Mouse (Mus musculus) brown adipose tissue, adult 24 weeks (tissue): ENCODE data around the gene Xirp1. TPM values are rescaled to one million over a fixed set of nuclear protein-coding genes. Genes with fewer than 3 reads are reported as not detected.

ENCODE experiments used
- H3K27ac ChIP-seq: fragments of 200-500 bp; replicated peaks from 2 replicates; pipeline ENCODE4 v1.5.1; 2012; ENCODE audit warnings: low read depth, mild to moderate bottlenecking, low read length
- H3K4me1 ChIP-seq: fragments of 200-500 bp; 2 replicates; pipeline ENCODE4 v1.6.1; 2012; ENCODE audit warnings: low read length, mixed read lengths; ENCODE audit not compliant: control insufficient read depth, insufficient read depth, insufficient read length
- H3K4me3 ChIP-seq: fragments of 200-500 bp; 2 replicates; pipeline ENCODE4 v1.5.1; 2012; ENCODE audit warnings: low read depth, mild to moderate bottlenecking, low read length, moderate library complexity; ENCODE audit not compliant: insufficient read depth
- polyA plus RNA-seq: library from polyadenylated mRNA; stranded (reverse); fragments of >200 nt; gene quantifications from 2 replicates; pipeline ENCODE4 v1.2.4, GENCODE M21; 2012; ENCODE audit not compliant: missing spikeins, insufficient read depth, insufficient read length

Xirp1 gene
- polyA plus RNA-seq, 1 experiment: 1.6 TPM

DNA sequence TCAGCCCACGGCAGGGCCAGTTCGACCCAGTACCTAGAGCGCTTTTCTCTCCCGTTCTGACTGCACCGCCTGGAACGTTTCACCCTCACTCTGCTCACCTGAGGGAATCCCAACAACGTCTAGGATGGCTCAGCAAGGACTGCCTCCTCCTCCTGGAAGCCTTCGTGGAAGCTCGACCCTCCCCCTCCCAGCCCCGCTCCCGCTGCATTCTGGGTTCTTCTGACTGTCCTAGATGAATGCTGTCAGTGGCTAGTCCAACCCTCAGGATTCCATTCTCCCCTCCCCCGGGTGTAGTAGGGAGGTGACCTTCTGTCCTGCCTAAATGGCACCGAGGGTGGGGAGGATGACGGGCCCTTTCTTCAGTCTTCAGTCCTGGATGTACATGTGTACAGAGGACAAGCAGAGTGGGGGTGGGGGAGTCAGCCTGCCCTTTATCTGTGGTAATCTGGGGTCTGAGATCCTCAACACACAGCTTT, 38.8 kb downstream of the Xirp1 start, which contains the start of gene Csrnp1:
Csrnp1 (minus strand) TSS at position 123 of the 476 bp plus-strand sequence.
- peak within 1 kb of the TSS; percentile 93 for H3K27ac ChIP-seq
- H3K4me3 ChIP-seq: peak within 1 kb of the TSS; percentile 95
- H3K4me1 ChIP-seq: peaks cover 12% of the 10 kb centered on the region

DNA sequence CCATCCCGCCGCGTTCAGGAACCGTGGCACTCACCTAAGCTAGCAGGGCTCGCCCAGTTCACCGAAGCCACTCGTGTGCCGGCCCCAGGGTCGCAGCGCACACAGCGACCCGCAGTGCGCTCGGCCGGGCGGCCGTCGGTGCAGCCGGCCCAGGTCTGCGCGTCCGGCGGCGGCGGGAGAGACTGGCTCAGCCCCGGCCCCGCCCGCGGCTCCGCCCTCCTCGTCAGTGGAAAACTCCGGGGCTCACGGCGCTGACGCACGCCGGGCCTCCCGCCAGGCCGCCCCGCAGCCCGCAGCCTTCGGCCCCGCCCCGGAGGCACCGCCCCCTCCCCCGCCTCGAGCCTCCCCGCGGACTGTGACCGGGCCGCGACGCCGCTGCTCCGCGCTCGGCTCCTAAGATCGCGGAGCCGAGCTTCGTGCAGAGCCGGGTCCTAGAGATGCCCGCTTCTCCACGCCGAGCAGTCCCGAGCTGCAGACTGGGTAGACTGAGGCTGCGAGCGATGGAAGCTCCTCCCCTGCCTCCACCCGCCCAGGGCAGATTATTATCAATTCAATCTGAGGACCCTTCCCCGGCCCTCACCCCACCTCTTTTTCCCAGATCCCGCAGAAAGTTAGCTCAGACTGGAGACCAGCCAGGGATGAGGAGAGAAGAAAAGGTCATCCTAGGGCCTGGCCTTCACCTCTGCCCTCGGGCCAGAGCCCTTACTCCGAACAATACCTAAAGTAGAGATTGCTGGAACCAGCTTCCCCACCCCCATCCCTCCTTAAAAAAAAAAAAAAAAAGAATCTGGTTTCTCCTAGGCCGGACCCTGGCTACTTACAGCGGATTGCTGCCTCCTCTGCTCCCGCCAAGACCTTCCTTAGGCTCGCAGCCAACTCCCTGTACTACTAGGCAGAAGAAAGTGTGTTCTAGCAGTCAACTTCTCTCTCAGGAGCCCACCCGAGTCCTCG, 39.5 kb downstream of the Xirp1 start:
- peak overlapping the region; percentile 93 for H3K27ac ChIP-seq
- H3K4me3 ChIP-seq: peak overlapping the region; percentile 95
- H3K4me1 ChIP-seq: peaks cover 15% of the 10 kb centered on the region

DNA sequence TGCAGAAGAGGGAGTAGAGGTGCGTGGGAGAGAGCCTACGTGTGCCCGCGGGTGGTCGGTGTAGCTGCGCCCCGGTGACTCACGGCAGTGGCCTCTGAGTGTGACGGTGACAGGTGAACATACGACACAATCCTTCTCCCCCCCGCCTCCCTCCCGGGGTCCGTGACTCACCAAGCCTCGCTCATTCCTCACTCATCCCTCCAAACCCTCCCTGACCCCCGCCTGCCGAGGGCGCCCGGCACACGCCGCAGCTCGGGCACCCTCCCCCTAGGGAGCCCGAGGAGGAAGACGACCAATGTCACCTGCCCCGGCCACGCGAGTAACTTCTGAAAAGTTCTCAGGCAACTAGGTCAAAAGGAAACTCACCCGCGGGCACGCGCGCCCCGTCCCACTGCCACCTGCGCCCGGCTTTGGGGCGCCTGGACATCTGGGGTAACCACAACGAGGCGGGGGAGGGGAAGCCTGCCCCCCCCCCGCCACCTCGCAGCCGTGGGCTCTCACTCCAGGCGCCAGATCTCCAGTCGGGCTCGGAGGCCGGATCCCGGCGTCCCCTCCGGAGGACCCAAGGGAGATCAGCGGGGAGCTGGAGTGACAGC, 40.3 kb downstream of the Xirp1 start:
- peak overlapping the region; percentile 93 for H3K27ac ChIP-seq
- H3K4me1 ChIP-seq: peaks cover 21% of the 10 kb centered on the region

DNA sequence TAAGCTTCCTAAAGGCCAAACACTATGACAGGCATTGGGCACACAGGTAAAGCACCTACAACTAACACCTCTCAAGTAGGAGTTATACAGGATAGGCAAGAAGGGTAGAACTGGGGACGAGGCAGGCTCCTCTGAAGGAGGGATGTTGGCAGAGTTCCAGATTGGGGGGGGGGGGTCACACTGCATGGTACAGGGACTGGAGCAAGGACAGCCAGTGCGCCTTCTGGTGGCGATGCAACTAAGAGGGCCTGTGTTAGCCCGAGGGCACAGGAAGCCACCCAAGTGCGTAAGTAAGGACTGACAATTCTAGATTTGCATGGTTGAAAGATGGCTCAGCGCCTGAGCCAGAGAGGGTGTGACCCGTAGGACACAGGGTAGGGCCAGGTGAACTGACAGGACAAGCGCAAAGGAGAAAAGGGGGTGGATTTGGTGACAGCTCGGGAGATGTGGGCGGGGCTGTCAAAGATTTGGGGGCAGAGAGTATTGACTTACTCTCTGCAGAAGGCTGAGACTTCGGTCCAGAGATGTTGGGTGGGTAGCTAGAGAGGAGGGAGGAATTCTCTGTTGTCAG, 41.1 kb downstream of the Xirp1 start:
- Histone ChIP-seq H3K27ac (peak overlapping the region; percentile 93), H3K4me1 (peaks cover 26% of the 10 kb centered on the region), H3K4me3 (peak overlapping the region; percentile 95)

More for the DNA sequence above, 40.3 kb downstream of the Xirp1 start:
- H3K4me3 ChIP-seq: peak overlapping the region; percentile 95

DNA sequence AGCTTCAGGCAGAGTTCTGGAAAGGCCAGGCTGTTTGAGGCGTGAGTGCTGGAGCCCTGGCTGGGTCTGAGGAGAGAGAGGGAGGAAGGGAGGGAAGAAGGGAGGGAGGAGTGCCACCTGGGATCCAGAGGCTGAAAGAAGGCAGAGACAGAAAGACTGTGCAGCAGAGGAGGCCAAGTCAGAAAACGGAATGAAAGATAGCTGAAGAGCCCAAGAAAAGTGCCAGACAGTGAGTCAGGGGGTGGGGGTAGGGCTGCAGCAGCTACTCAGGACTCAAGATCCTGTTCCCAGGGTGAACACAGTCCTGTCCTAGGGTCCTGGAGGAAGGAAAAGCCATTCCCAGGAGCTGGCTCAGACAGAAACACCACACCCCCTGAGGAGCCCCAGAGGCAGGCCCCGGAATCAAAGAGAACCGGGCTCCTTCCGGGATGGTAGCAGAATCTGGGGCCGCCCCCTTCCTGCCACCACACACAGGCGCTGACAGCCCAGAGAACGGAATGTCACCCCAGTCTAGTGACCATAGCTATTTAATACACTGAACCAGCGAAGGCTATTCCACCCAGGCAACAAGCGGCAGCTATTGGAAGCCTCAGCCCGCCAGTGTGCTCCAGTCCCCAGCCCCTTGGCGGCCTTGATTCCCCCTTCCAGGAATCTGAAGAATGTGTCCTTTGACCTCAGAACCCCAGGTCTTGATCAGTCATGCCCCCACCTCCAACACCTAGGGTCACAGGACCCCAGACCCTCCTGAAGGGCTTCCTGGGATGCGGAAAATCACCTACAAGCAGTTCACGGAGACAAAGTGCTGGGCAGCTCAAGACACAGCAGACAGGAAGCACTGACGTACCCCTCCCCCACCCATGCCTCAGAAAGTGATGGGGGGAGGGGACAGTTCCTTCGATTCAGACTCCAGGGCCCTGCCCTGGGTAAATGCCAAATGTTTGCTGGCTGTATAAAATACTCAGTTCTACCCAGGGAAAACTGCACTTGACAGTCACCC, 41.9 kb downstream of the Xirp1 start:
- Histone ChIP-seq H3K4me3 (peak overlapping the region; percentile 95), H3K27ac (peak overlapping the region; percentile 93), H3K4me1 (peaks cover 33% of the 10 kb centered on the region)

DNA sequence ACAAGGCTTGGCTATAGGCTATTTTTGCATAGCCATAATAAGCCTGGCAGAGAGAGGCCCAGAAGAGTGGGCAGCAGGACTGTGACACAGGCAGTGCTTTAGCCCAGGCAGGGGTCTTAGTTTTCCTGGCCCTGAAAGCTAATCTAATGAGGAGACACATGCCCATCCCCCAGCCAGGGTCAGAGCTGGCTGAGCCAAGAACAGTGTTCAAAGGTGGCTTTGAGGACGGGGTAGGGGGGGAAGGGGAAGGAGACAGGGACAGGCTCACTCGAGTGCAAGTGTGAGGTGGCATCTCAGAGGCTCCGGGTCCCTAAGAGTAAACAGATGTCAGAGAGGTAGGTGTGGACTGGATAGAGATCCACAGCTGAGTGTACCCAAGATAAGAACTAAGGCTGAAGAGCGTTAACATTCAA, 42.6 kb downstream of the Xirp1 start:
- H3K27ac ChIP-seq: peak overlapping the region; percentile 89
- peaks cover 34% of the 10 kb centered on the region for H3K4me1 ChIP-seq
- peak overlapping the region; percentile 95 for H3K4me3 ChIP-seq

DNA sequence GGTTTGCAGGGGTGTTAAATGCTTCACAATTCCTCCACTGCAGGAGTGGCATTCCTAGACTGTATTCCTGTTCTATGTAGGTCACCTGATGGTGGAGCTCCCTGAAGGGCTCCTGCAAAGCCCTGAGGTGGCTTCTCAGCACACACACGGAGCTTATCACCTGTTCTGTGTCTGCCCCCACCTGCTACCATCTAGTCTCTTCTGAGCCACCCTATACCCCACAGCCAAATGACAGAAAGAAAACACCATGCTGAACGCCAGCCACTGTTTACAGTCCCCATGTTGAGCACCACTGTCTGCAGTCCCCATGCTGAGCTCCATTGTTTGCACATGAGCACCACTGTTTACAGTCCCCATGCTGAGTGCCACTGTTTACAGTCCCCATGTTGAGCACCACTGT, 43.6 kb downstream of the Xirp1 start:
- Histone ChIP-seq H3K27ac (no peak overlapping the region), H3K4me1 (peaks cover 34% of the 10 kb centered on the region), H3K4me3 (no peak overlapping the region)

DNA sequence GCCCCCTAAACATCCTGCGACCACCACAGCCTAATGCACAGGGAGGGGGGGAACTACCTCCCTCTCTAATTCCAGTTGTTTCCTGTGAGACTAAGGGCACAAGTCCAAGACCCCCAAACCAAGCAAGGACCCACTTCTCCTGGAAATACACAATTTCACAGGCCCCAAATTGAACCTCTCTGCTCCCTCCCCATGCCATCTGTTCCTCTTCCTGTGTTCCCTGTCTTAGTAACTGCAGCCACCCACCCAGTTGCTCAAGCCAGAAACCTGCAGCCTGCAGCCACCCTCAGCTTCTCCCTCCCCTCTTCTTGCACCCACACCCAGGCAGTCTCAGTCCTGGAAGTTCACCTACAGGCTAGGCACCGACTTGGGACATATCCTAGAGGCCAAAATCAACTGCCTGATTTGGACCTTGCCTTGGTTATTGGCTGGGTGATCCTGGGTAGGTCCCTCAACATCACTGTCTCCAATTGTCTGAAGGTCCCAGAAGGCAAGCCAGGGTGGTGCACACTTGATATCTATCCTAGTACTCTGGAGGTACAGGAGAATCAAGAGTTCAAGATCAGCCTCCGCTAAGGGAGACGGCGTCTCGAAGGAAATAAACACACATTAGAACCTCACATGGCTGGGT, 44.5 kb downstream of the Xirp1 start:
- Histone ChIP-seq H3K4me1 (peaks cover 34% of the 10 kb centered on the region), H3K4me3 (no peak overlapping the region), H3K27ac (no peak overlapping the region)

DNA sequence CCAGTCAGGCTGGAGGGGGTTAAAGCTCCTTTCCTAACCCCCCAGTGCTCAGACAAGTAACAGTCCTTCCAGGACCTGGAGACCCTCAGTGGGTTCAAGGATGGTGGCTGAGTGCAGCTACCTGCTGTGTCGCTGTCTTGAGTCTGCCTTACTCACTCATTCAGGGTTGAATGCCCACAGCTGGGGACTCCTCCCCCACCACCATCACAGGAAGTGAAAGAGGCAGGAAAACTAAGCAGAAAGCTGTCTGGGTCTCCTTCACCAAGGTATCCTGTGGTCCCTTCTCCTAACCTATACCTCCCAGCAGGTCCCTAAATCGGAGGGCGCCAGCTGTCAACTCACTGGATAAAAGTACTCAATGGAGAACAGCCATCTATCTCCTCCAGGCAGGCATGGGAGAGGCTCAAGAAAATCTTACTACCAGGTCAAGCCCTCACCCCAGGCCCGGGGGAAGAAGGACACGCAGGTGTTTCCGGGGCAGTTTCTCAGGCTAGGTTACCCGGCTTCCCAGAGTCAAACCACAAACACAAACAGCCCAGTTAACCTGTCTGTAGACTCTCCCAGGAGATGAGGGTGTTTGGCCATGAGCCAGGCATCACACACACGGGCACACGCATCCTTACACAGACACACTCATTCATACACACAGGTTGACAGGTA, 45.1 kb downstream of the Xirp1 start:
- no peak overlapping the region for H3K4me3 ChIP-seq
- peak overlapping the region; percentile 15 for H3K27ac ChIP-seq
- H3K4me1 ChIP-seq: peaks cover 34% of the 10 kb centered on the region

DNA sequence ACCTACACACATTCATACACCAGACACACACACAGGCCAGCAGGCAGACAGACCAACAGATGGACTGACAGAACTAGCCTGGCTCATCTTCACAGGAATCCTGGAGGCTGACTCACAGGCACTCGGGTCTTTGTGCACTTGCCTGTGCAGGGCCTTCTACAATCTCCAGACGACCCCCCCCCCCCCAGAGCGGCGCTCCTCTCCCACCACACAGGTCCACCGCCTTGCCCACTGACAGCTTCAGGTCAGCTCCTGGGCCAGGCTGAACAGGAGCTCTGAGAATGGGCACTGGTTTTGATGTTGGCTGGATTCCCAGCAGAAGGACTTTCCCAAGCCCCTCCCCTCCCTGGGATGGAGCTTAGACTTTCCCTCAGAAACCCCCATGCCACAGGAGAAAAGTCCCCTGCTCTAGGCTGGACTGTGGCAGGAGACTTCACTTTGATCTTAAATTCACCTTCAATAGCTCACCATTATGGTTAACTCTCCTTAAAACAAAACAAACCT, 45.8 kb downstream of the Xirp1 start:
- H3K27ac ChIP-seq: peak overlapping the region; percentile 22; the same call in 1 of the 2 replicates
- peaks cover 34% of the 10 kb centered on the region for H3K4me1 ChIP-seq
- H3K4me3 ChIP-seq: no peak overlapping the region

DNA sequence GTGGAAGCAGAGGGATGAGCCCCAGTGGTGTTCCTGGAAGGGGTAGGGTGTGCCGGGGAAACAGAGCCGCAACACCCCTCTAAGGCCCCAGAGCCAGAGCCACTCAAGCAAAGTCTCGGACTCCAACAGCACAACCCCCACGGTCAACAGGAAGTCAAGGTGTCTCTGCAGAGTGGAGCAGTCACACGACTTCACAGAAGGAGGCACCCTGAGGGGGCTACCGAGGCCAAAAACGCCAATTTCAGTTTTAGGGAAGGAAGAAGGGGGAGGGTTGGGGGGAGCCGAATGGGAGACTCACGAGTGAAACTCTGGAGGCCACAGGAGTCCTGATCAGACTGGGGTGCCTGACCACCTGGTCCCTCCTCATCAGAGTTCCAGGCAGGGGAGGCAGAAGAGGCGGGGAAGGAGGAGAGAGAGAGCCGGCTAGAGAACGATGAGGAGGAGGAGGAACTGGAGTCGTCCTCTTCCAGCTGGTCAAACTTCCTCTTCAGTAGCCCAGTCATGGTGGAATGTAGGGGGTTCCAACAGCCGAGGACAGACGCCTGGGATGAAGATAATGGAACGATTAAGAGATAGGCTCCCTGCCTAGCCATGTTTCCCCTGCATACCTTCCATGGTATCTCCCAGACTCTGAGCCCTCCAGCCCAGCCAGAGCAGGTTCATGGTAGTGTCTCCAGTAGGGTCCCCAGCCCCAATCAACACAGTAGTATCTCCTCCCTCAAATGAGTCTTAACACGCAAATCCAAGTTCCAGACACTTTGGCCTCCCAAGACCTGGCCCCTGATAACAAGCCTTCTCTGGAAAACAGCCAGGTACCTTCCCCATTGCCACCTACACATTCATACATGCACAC, 46.5 kb downstream of the Xirp1 start:
- 0 out of 2 replicates have a peak overlapping the region, but pooled peaks have one; percentile 22 for H3K27ac ChIP-seq
- peaks cover 34% of the 10 kb centered on the region for H3K4me1 ChIP-seq

DNA sequence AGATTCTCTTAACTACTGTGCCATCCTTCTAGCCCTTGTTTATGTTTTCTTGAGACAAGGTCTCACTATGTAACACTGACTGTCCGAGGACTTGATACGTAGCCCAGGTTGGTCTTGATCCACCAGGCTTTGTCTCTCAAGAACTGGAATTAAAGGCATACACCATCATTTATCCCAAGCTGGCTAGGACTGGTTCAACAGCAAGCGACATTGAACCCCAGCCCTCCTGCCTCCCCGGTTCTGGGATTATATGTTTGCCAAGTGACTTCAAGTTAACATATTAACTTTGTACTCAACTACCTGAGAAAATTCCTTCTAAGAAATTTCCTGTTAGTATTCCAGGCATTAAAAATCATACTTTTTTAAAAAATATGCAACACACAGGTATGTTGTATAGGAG, 48.1 kb downstream of the Xirp1 start:
- Histone ChIP-seq H3K27ac (no peak overlapping the region), H3K4me3 (no peak overlapping the region), H3K4me1 (peaks cover 32% of the 10 kb centered on the region)

More for the DNA sequence above, 46.5 kb downstream of the Xirp1 start:
- no peak overlapping the region for H3K4me3 ChIP-seq

DNA sequence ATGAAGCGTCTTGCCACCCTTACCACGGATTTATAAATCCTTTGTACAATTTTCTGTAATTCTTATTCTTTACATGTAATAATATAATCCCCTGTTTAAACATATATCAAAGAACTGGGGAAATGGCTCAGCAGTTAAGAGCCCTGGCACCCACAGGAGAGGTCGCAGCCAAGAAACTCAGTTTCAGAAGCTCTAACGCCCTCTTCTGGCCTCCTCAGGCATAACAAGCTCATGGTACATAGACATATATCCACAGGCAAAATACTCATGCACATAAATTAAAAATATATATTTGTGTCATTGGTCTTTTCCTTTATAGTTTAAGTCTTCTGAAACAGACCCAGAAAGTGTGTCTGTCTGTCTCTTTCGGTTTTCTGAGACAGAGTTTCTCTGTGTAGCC, 48.8 kb downstream of the Xirp1 start:
- Histone ChIP-seq H3K4me1 (peaks cover 29% of the 10 kb centered on the region), H3K4me3 (no peak overlapping the region), H3K27ac (no peak overlapping the region)
